In the genomic region with DNA sequence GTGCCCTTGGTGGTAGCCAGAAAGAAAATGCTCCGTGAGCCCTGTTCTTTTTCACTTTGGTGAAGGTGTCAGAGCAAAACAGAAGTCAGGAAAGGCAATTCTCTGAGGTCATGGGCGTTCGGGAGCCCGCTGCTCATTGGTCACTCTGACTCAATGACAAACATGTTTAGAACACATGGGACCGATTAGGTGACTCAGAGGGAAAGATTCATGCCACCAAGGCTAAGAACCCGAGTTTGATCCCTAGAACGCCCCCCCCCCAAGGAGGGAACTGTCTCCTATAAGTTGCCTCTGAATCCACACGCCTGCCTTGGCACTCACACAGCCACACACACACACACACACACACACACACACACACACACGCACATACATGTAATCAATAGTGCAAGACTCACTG, we compare ENCODE assay signal across 19 mouse cellular contexts. TPM values are rescaled to one million over a fixed set of nuclear protein-coding genes. Genes with fewer than 3 reads are reported as not detected.
"Had no signal": no experiment of that assay in that cellular context is flagged by ENCODE, and none has a peak within 500 bp of the region (broad histone marks: within the 10 kb centered on the region; RNA-seq: fewer than 3 reads in every experiment).

No protein-coding gene starts in this region.

- H3K4me3 ChIP-seq: liver, embryonic 13.5 days; megakaryocyte, embryonic 14.5 days; midbrain, embryonic 10.5 days; midbrain, embryonic 13.5 days; myocyte; neural tube, embryonic 13.5 days had no signal

- ATAC-seq: lung, postnatal 0 days; midbrain, embryonic 13.5 days; midbrain, embryonic 16.5 days had no signal

- H3K9me3 ChIP-seq: liver, embryonic 13.5 days; megakaryocyte, embryonic 14.5 days; midbrain, embryonic 10.5 days; midbrain, embryonic 13.5 days; neural tube, embryonic 13.5 days had no signal

- H3K4me1 ChIP-seq: liver, embryonic 13.5 days; megakaryocyte, embryonic 14.5 days; midbrain, embryonic 10.5 days; midbrain, embryonic 13.5 days; neural tube, embryonic 13.5 days had no signal

- H3K27ac ChIP-seq: liver, embryonic 13.5 days; midbrain, embryonic 10.5 days; midbrain, embryonic 13.5 days; neural tube, embryonic 13.5 days had no signal

- H3K4me2 ChIP-seq: liver, embryonic 13.5 days; lung, embryonic 14.5 days; midbrain, embryonic 13.5 days; neural tube, embryonic 13.5 days had no signal

- H3K27me3 ChIP-seq: midbrain, embryonic 13.5 days; neural tube, embryonic 13.5 days had no signal

- H3K36me3 ChIP-seq: liver, embryonic 13.5 days; midbrain, embryonic 10.5 days; midbrain, embryonic 13.5 days; neural tube, embryonic 13.5 days had no signal

- DNase-seq: kidney, postnatal 14 days; kidney, postnatal 4 days; left cerebral cortex, postnatal 4 days; liver, embryonic 13.5 days; lung, embryonic 14.5 days; lung, postnatal 36 days; right cerebral cortex, postnatal 25 days; thymus, adult 18-20 months; thymus, postnatal 36 days had no signal

- H3K9ac ChIP-seq: liver, embryonic 13.5 days; lung, embryonic 14.5 days; midbrain, embryonic 13.5 days; neural tube, embryonic 13.5 days had no signal

RNA-seq across cellular contexts. Expression of a gene that starts 19.8 kb away (rescaled TPM):
- total RNA-seq: liver, adult 2 months; neutrophil, adult 5-6 weeks had no signal
- polyA plus RNA-seq: kidney, embryonic 16.5 days; liver, embryonic 13.5 days; lung, embryonic 14.5 days; lung, postnatal 0 days; midbrain, embryonic 10.5 days; midbrain, embryonic 13.5 days; midbrain, embryonic 16.5 days; myocyte had no signal
